Mouse (Mus musculus) thymus, postnatal 10 days (tissue): Measurements from ENCODE around the gene Rnf130.

Source experiments
- DNase-seq, 2 experiments: peaks; one replicate each; pipeline ENCODE4 v3.0.0; 2021; ENCODE audit warnings: low spot score in 2 of 2

The Rnf130 gene

GRCm38 (mm10) chr11:50138206-50138822 is 113.2 kb downstream of the Rnf130 start:
- no peak for DNase-seq

- no peak for DNase-seq
Measured at GRCm38 (mm10) chr11:50139571-50139970, 114.4 kb downstream of the Rnf130 start.

- DNase-seq = no peak
Measured at GRCm38 (mm10) chr11:50145529-50145928, 120.4 kb downstream of the Rnf130 start.

- DNase-seq = no peak
Measured at GRCm38 (mm10) chr11:50146121-50146520, 121.0 kb downstream of the Rnf130 start.

GRCm38 (mm10) chr11:50147267-50147957 is 122.3 kb downstream of the Rnf130 start:
- DNase-seq = no peak

- DNase-seq = no peak
Measured at GRCm38 (mm10) chr11:50147958-50148476, 122.9 kb downstream of the Rnf130 start.

GRCm38 (mm10) chr11:50149200-50149599 is 124.1 kb downstream of the Rnf130 start:
- DNase-seq = no peak

- DNase-seq = no peak
Measured at GRCm38 (mm10) chr11:50149603-50150150, 124.5 kb downstream of the Rnf130 start.

- no peak for DNase-seq
Measured at GRCm38 (mm10) chr11:50151374-50151773, 126.2 kb downstream of the Rnf130 start.

- DNase-seq = no peak
Measured at GRCm38 (mm10) chr11:50154166-50154565, 129.0 kb downstream of the Rnf130 start.
